Mouse (Mus musculus) erythroblast, adult 5-6 weeks (primary cell): ENCODE measurements around the gene Eef1g. TPM values are rescaled to one million over a fixed set of nuclear protein-coding genes. Genes with fewer than 3 reads are reported as not detected.
A peak's percentile ranks its signal among the peaks of the same experiment; 100 is the strongest.

ENCODE experiments used
- ATAC-seq: replicated peaks from 2 replicates; pipeline ENCODE4 v1.8.0; 2016; ENCODE audit warnings: moderate number of reproducible peaks, mild to moderate bottlenecking, moderate TSS enrichment, inconsistent platforms; ENCODE audit not compliant: poor library complexity, low FRiP score, severe bottlenecking
- total RNA-seq, 2 experiments: library from RNA; stranded (forward) in 1 of 2; stranded (reverse) in 1 of 2; fragments of 150-400 nt in 1 of 2; fragments of 200-764, 138-1000 nt in 1 of 2; gene quantifications; 2 replicates each; pipeline versions ENCODE4 v1.2.3 to v1.2.4; 2015 to 2017; ENCODE audit warnings: low replicate concordance in 2 of 2

Eef1g gene
- total RNA-seq (2015; ENCODE audit: low replicate concordance) (181 and 213 TPM in 2 replicates), total RNA-seq (2017; ENCODE audit: low replicate concordance) (105 and 149 TPM in 2 replicates)

- ATAC-seq = peak; percentile 94
Observed at GRCm38 (mm10) chr19:8966590-8967372, at the start of gene Eef1g. Gene Eef1g, plus strand, starts transcription at chr19:8967041.

- no peak for ATAC-seq
Observed at GRCm38 (mm10) chr19:8919000-8919399, 47.8 kb upstream of the Eef1g start.

- no peak for ATAC-seq
Observed at GRCm38 (mm10) chr19:8919684-8920072, 47.2 kb upstream of the Eef1g start.

GRCm38 (mm10) chr19:8920073-8920736 lies 46.6 kb upstream of the Eef1g start, which contains the start of gene B3gat3:
Gene B3gat3, plus strand, starts transcription at chr19:8920374.
- peak; percentile 92 for ATAC-seq

- ATAC-seq = peak; percentile 73
Observed at GRCm38 (mm10) chr19:8920836-8921291, 46.0 kb upstream of the Eef1g start.

- no peak for ATAC-seq
Observed at GRCm38 (mm10) chr19:8921741-8922140, 45.1 kb upstream of the Eef1g start.

- no peak for ATAC-seq
Observed at GRCm38 (mm10) chr19:8926766-8927165, 40.1 kb upstream of the Eef1g start.

GRCm38 (mm10) chr19:8927891-8928525 lies 38.8 kb upstream of the Eef1g start:
- ATAC-seq = no peak

- ATAC-seq = no peak; the same call in 1 of the 2 replicates
Observed at GRCm38 (mm10) chr19:8928689-8929223, 38.1 kb upstream of the Eef1g start.

GRCm38 (mm10) chr19:8929224-8930088 lies 37.4 kb upstream of the Eef1g start, which contains the start of the genes Rom1 and Eml3:
Gene Rom1, minus strand, starts transcription at chr19:8929356.
Gene Eml3, plus strand, starts transcription at chr19:8929552.
- ATAC-seq = peak; percentile 84

- no peak for ATAC-seq
Observed at GRCm38 (mm10) chr19:8930117-8930516, 36.7 kb upstream of the Eef1g start.

- no peak for ATAC-seq
Observed at GRCm38 (mm10) chr19:8930771-8931170, 36.1 kb upstream of the Eef1g start.

GRCm38 (mm10) chr19:8936736-8937135 lies 30.1 kb upstream of the Eef1g start:
- no peak for ATAC-seq

GRCm38 (mm10) chr19:8940526-8941133 lies 26.2 kb upstream of the Eef1g start:
- ATAC-seq = no peak

- no peak; the same call in 1 of the 2 replicates for ATAC-seq
Observed at GRCm38 (mm10) chr19:8941136-8941514, 25.7 kb upstream of the Eef1g start.

GRCm38 (mm10) chr19:8941515-8942217 lies 25.2 kb upstream of the Eef1g start, which contains the start of gene Mta2:
Gene Mta2, plus strand, starts transcription at chr19:8941875.
- peak; percentile 86 for ATAC-seq

GRCm38 (mm10) chr19:8942276-8942964 lies 24.4 kb upstream of the Eef1g start:
- ATAC-seq = peak; percentile 24
